Mouse (Mus musculus) hindbrain, postnatal 0 days (tissue): ENCODE results near the gene Ddhd1. TPM values are rescaled to one million over a fixed set of nuclear protein-coding genes. Genes with fewer than 3 reads are reported as not detected.
A peak's percentile ranks its signal among the peaks of the same experiment; 100 is the strongest.

Source experiments
- ATAC-seq: fragments of 200-750 bp; cut with Nextera tagmentation; 2 replicates; pipeline ENCODE4 v1.8.0; 2017; ENCODE audit warnings: mild to moderate bottlenecking, moderate TSS enrichment, moderate library complexity
- DNase-seq: peaks from one replicate; pipeline ENCODE4 v3.0.0-alpha.2; 2015; ENCODE audit warnings: low spot score
- H3K27ac ChIP-seq: fragments of 300-500 bp; sonication (generic); 2 replicates; pipeline ENCODE4 v1.5.1; 2014; ENCODE audit warnings: mild to moderate bottlenecking
- H3K27me3 ChIP-seq: fragments of 300-500 bp; sonication (generic); 2 replicates; pipeline ENCODE4 v1.6.1; 2014; ENCODE audit warnings: low read length, mixed read lengths; ENCODE audit not compliant: insufficient read depth
- H3K36me3 ChIP-seq: fragments of 300-500 bp; sonication (generic); 2 replicates; pipeline ENCODE4 v1.6.1; 2014; ENCODE audit warnings: low read length, mixed read lengths; ENCODE audit not compliant: insufficient read depth
- H3K4me1 ChIP-seq: fragments of 300-500 bp; sonication (generic); 2 replicates; pipeline ENCODE4 v1.6.1; 2014; ENCODE audit warnings: antibody characterized with exemption, low read length, mixed read lengths; ENCODE audit not compliant: insufficient read depth
- H3K4me2 ChIP-seq: fragments of 300-500 bp; sonication (generic); 2 replicates; pipeline ENCODE4 v1.6.1; 2014; ENCODE audit warnings: low read depth, mild to moderate bottlenecking, low read length, moderate library complexity, mixed read lengths
- H3K4me3 ChIP-seq: fragments of 300-500 bp; sonication (generic); 2 replicates; pipeline ENCODE4 v1.5.1; 2014; ENCODE audit warnings: low read length
- H3K9ac ChIP-seq: fragments of 300-500 bp; sonication (generic); replicated peaks from 2 replicates; pipeline ENCODE4 v1.6.1; 2014; ENCODE audit warnings: mild to moderate bottlenecking, low read length, moderate library complexity, mixed read lengths
- H3K9me3 ChIP-seq: fragments of 300-500 bp; sonication (generic); 2 replicates; pipeline ENCODE4 v1.6.1; 2016; ENCODE audit warnings: low read length, mixed read lengths
- CTCF ChIP-seq: IDR thresholded peaks from 2 replicates; pipeline ENCODE4 v1.5.1; 2016; ENCODE audit warnings: antibody characterized with exemption, control low read depth, low read depth
- WGBS: fragments of 180-500 bp; shearing (Covaris S2); extraction: QIAGEN DNeasy Blood & Tissue Kit; methylation state at CpG from one replicate; pipeline ENCODE4 v1.1.7; 2014; 5-methylcytosine and 5-hydroxymethylcytosine counted together
- polyA plus RNA-seq: library from polyadenylated mRNA; unstranded; fragments of >200 nt; fragmentation: Nextera tagmentation; extraction: Ambion mirVana; gene quantifications from 2 replicates; pipeline ENCODE4 v1.2.1, GENCODE M21; 2015
- total RNA-seq: library from RNA; depleted of rRNA; stranded (reverse); fragments of >200 nt; gene quantifications from 2 replicates; pipeline ENCODE4 v1.2.3, GENCODE M21; 2014

The Ddhd1 gene
- total and polyA plus RNA-seq, 2 experiments from 2014 or later = 15.0 to 64.2 TPM

DNA sequence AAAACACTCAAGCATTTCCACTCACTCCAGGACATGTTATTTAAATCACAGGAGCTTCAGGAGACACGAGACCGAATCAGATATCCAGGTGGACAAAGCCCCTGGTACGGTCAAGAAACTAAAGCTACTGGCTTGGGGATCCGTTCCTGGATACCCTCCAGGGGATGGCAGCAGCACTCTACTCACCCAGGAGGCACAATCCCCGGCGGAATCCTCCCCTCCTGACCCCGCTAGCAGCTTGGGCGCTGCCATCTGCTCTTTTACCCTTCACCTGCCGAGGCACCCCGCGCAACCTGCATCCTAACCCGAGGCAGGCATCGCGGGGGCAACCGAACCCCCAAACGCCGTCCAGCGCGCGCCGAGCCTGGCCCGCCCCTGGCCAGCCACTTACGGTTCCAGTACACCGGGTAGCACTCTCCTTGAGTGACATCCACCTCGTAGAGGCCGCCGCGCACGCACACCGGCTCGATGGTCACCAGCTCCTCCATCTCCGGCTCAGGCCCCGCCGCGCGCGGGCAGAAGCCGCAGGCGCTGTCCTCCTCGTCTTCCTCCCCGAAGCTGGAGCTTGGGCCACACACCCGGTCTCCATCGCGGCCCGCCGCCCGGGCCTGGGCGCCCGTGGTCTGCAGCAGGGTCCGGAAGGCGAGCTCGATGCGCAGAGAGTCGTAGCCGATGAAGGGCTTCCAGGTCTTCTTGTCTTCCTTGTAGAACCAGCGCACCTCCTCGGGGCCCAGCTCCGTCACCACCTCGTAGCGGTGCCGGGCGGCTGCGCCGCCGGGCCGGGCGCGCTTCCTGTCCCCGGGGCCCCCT, 907 bp downstream of the Ddhd1 start:
- ATAC-seq (peak; percentile 58), DNase-seq (peak; percentile 59)
- under 1% methylated on average over 68 of the region's 69 CpGs for WGBS

DNA sequence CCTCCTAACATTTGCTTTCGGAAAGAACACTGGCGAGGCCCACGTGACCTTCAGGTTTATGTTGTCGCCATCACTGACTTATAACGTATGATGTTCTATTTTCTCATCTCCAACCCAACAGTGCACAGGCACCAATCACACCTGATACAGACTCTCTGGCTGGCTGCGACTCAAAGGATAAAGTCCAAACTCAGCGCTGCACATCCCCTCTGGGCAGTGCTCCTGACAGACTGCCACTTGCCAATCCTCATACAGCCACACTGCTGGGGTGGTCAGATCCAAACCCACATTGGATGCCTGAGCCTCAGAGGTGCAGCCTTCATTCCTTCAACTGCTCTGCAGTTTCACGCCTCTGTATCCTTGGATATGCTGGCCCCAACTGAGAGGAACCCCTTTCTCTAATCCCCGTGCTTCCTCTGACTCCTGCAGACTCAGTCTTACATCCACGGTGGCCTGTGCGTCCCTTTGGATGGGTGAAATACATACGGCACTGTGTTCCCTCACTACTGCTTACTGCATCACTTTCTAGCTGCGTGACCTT, 3.0 kb downstream of the Ddhd1 start:
- DNase-seq (no peak), ATAC-seq (no peak)

More for the DNA sequence above, 907 bp downstream of the Ddhd1 start:
- peak overlapping the region; percentile 88 for H3K4me3 ChIP-seq
- H3K9ac ChIP-seq = peak overlapping the region; percentile 86
- peak overlapping the region; percentile 93 for H3K27ac ChIP-seq
- peaks cover 7% of the 10 kb centered on the region for H3K4me1 ChIP-seq
- no peaks in the 10 kb centered on the region for H3K9me3 ChIP-seq
- H3K4me2 ChIP-seq = peak overlapping the region; percentile 58
- no peak; the same call in 1 of the 2 replicates for TF ChIP-seq CTCF
- no peaks in the 10 kb centered on the region for H3K36me3 ChIP-seq
- H3K27me3 ChIP-seq = no peaks in the 10 kb centered on the region

GRCm38 (mm10) chr14:45653756-45654155, 4.2 kb downstream of the Ddhd1 start:
- no peaks in the 10 kb centered on the region for H3K36me3 ChIP-seq
- DNase-seq (no peak), ATAC-seq (no peak)
- peaks cover 18% of the 10 kb centered on the region for H3K4me1 ChIP-seq
- H3K27ac ChIP-seq = no peak overlapping the region
- 77% methylated on average over 2 of the region's 2 CpGs for WGBS
- 0 out of 2 replicates have a peak overlapping the region, but pooled peaks have one; percentile 10 for H3K9ac ChIP-seq
- H3K4me2 ChIP-seq = peak overlapping the region; percentile 58
- H3K27me3 ChIP-seq = no peaks in the 10 kb centered on the region
- H3K9me3 ChIP-seq = no peaks in the 10 kb centered on the region
- no peak for TF ChIP-seq CTCF
- no peak overlapping the region for H3K4me3 ChIP-seq

More for the DNA sequence above, 3.0 kb downstream of the Ddhd1 start:
- peak overlapping the region; percentile 88 for H3K4me3 ChIP-seq
- 68% methylated on average over 13 of the region's 13 CpGs for WGBS
- H3K9me3 ChIP-seq = no peaks in the 10 kb centered on the region
- H3K9ac ChIP-seq = peak overlapping the region; percentile 10
- H3K27me3 ChIP-seq = no peaks in the 10 kb centered on the region
- H3K27ac ChIP-seq = no peak overlapping the region
- no peak for TF ChIP-seq CTCF
- no peaks in the 10 kb centered on the region for H3K36me3 ChIP-seq
- peaks cover 12% of the 10 kb centered on the region for H3K4me1 ChIP-seq
- H3K4me2 ChIP-seq = peak overlapping the region; percentile 58

- peaks cover 18% of the 10 kb centered on the region for H3K4me1 ChIP-seq
- H3K4me3 ChIP-seq = no peak overlapping the region
- peak overlapping the region; percentile 31 for H3K4me2 ChIP-seq
- no peaks in the 10 kb centered on the region for H3K27me3 ChIP-seq
- H3K9me3 ChIP-seq = no peaks in the 10 kb centered on the region
- peak overlapping the region; percentile 74 for H3K27ac ChIP-seq
- no peaks in the 10 kb centered on the region for H3K36me3 ChIP-seq
- peak; percentile 27 for DNase-seq
- peak; percentile 56 for ATAC-seq
- WGBS = 34% methylated on average over 11 of the region's 11 CpGs
- 0 out of 2 replicates have a peak overlapping the region, but pooled peaks have one; percentile 17 for H3K9ac ChIP-seq
- no peak for TF ChIP-seq CTCF
Measured at GRCm38 (mm10) chr14:45648999-45649818, 8.7 kb downstream of the Ddhd1 start.

- no peaks in the 10 kb centered on the region for H3K27me3 ChIP-seq
- peaks cover 17% of the 10 kb centered on the region for H3K4me1 ChIP-seq
- ATAC-seq (no peak), DNase-seq (no peak)
- H3K4me2 ChIP-seq = no peak overlapping the region
- H3K9me3 ChIP-seq = no peaks in the 10 kb centered on the region
- H3K27ac ChIP-seq = no peak overlapping the region
- whole genome bisulfite sequencing = 86% methylated on average over 3 of the region's 3 CpGs
- H3K4me3 ChIP-seq = no peak overlapping the region
- H3K36me3 ChIP-seq = no peaks in the 10 kb centered on the region
- no peak for TF ChIP-seq CTCF
- no peak overlapping the region for H3K9ac ChIP-seq
Measured at GRCm38 (mm10) chr14:45648144-45648543, 9.8 kb downstream of the Ddhd1 start.

DNA sequence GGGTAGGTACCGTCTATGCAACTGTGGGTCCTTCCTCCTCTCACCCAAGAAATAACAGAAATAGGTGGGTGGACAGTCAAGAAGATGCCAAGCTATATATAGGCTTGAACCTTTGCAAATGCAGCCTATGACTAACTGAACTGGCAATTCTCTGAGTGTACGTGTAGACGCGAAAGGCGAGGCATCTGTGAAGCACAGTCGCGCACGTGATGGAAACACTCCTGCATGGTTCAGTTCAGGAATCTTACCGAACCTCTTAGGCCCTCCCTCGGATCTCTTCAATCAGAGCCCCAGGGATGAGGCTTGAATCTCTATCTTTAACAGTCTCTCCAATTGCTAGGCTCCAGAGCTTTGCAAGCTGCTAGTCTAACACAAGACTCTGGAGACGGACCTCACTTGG, 10.3 kb downstream of the Ddhd1 start:
- Histone ChIP-seq H3K4me1 (peaks cover 17% of the 10 kb centered on the region), H3K9ac (no peak overlapping the region), H3K4me2 (no peak overlapping the region), H3K4me3 (no peak overlapping the region), H3K27me3 (no peaks in the 10 kb centered on the region), H3K27ac (no peak overlapping the region), H3K36me3 (no peaks in the 10 kb centered on the region), H3K9me3 (no peaks in the 10 kb centered on the region)
- no peak for TF ChIP-seq CTCF
- ATAC-seq (no peak), DNase-seq (no peak)
- WGBS = 88% methylated on average over 11 of the region's 11 CpGs
